Mouse (Mus musculus) forebrain, embryonic 15.5 days (tissue): Measurements from ENCODE around the gene Ccno. TPM values are rescaled to one million over a fixed set of nuclear protein-coding genes. Genes with fewer than 3 reads are reported as not detected.

Source experiments
- ATAC-seq: fragments of 200-750 bp; cut with Nextera tagmentation; replicated peaks from 2 replicates; pipeline ENCODE4 v1.8.0; 2017; ENCODE audit warnings: mild to moderate bottlenecking, moderate TSS enrichment, moderate library complexity
- H3K27ac ChIP-seq: fragments of 300-500 bp; sonication (generic); replicated peaks from 2 replicates; pipeline ENCODE4 v1.5.1; 2015; ENCODE audit warnings: mild to moderate bottlenecking, inconsistent platforms
- H3K27me3 ChIP-seq: fragments of 300-500 bp; sonication (generic); 2 replicates; pipeline ENCODE4 v1.6.1; 2015; ENCODE audit warnings: inconsistent platforms
- H3K36me3 ChIP-seq: fragments of 300-500 bp; sonication (generic); 2 replicates; pipeline ENCODE4 v1.6.1; 2015; ENCODE audit warnings: mild to moderate bottlenecking, inconsistent platforms
- H3K4me1 ChIP-seq: fragments of 300-500 bp; sonication (generic); 2 replicates; pipeline ENCODE4 v1.6.1; 2015; ENCODE audit warnings: inconsistent platforms
- H3K4me2 ChIP-seq: fragments of 300-500 bp; sonication (generic); replicated peaks from 2 replicates; pipeline ENCODE4 v1.6.1; 2015; ENCODE audit warnings: mild to moderate bottlenecking, inconsistent platforms
- H3K4me3 ChIP-seq: fragments of 300-500 bp; sonication (generic); 2 replicates; pipeline ENCODE4 v1.5.1; 2015; ENCODE audit warnings: mild to moderate bottlenecking, inconsistent platforms
- H3K9ac ChIP-seq: fragments of 300-500 bp; sonication (generic); replicated peaks from 2 replicates; pipeline ENCODE4 v1.6.1; 2015; ENCODE audit warnings: mild to moderate bottlenecking, inconsistent platforms
- H3K9me3 ChIP-seq: fragments of 300-500 bp; sonication (generic); 2 replicates; pipeline ENCODE4 v1.6.1; 2016; ENCODE audit warnings: inconsistent platforms
- WGBS: fragments of 180-500 bp; shearing (Covaris S2); methylation state at CpG from one replicate; pipeline ENCODE4 v1.1.7; 2015; ENCODE audit warnings: mixed read lengths; 5-methylcytosine and 5-hydroxymethylcytosine counted together
- polyA plus RNA-seq: library from polyadenylated mRNA; unstranded; fragments of >200 nt; fragmentation: Nextera tagmentation; extraction: Ambion mirVana; gene quantifications from 2 replicates; pipeline ENCODE4 v1.2.1, GENCODE M21; 2015

Ccno gene
- polyA plus RNA-seq, 1 experiment from 2014 or later, result 2.3 TPM

DNA sequence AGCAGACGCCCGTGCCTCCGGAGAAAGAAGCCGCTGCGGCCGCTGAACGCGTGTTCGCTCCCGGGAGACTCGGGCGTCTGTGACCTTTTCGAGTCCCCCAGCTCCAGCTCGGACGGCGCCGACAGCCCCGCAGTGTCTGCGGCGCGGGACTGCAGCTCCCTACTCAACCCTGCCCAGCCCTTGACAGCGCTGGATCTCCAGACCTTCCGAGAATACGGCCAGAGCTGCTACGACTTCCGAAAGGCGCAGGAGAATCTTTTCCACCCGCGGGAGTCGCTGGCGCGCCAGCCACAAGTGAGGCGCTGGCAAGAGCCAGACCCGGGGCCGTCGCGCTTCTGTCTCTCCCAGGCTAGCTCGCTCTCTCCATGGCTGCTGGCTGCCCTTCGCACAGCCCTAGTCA, 389 bp downstream of the Ccno start:
- peaks cover 40% of the 10 kb centered on the region for H3K4me1 ChIP-seq
- under 1% methylated on average over 39 of the region's 39 CpGs for WGBS
- peaks cover 64% of the 10 kb centered on the region for H3K27me3 ChIP-seq

DNA sequence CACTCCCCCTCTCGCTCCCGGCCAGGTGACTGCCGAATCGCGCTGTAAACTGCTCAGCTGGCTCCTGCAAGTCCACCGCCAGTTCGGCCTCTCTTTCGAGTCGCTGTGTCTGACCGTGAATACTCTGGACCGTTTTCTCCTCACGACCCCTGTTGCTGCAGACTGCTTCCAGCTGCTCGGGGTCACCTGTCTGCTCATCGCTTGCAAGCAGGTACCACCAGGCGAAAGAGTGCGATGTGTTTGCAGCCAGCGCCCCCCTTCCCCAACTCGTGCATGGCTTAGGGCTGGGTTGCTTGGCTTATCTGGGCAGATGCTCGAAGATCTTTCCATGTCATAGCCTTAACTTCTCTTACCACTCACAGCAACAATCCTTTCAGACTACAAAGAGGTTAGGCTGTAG, 1.3 kb downstream of the Ccno start:
- H3K27ac ChIP-seq, result no peak overlapping the region
- WGBS, result under 1% methylated on average over 19 of the region's 19 CpGs
- H3K9ac ChIP-seq, result no peak overlapping the region
- no peaks in the 10 kb centered on the region for H3K9me3 ChIP-seq
- no peaks in the 10 kb centered on the region for H3K36me3 ChIP-seq
- H3K4me3 ChIP-seq, result peak overlapping the region; percentile 46
- ATAC-seq, result no peak
- peaks cover 72% of the 10 kb centered on the region for H3K27me3 ChIP-seq
- H3K4me2 ChIP-seq, result peak overlapping the region; percentile 93
- H3K4me1 ChIP-seq, result peaks cover 48% of the 10 kb centered on the region

More for the DNA sequence above, 389 bp downstream of the Ccno start:
- H3K9me3 ChIP-seq, result no peaks in the 10 kb centered on the region
- peak; percentile 41 for ATAC-seq
- peak overlapping the region; percentile 93 for H3K4me2 ChIP-seq
- no peaks in the 10 kb centered on the region for H3K36me3 ChIP-seq
- no peak overlapping the region for H3K27ac ChIP-seq
- peak overlapping the region; percentile 37 for H3K9ac ChIP-seq
- peak overlapping the region; percentile 46 for H3K4me3 ChIP-seq

DNA sequence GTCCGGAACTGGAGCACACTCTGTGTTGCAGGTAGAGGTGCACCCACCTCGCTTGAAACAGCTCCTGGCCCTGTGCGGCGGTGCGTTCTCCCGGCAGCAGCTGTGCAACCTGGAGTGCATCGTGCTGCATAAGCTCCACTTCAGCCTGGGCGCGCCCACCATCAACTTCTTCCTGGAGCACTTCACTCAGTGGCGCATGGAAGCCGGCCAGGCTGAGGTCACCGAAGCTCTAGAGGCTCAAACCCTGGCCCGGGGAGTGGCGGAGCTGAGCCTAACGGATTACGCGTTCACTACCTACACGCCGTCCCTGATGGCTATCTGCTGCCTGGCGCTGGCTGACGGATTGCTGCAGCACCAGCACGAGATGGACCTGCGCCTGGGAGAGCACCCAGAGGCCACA, 1.9 kb downstream of the Ccno start:
- no peak for ATAC-seq
- Histone ChIP-seq H3K4me1 (peaks cover 51% of the 10 kb centered on the region), H3K27ac (no peak overlapping the region), H3K4me2 (no peak overlapping the region), H3K9me3 (no peaks in the 10 kb centered on the region), H3K36me3 (no peaks in the 10 kb centered on the region), H3K27me3 (peaks cover 79% of the 10 kb centered on the region), H3K4me3 (no peak overlapping the region), H3K9ac (no peak overlapping the region)
- under 1% methylated on average over 23 of the region's 23 CpGs for WGBS

DNA sequence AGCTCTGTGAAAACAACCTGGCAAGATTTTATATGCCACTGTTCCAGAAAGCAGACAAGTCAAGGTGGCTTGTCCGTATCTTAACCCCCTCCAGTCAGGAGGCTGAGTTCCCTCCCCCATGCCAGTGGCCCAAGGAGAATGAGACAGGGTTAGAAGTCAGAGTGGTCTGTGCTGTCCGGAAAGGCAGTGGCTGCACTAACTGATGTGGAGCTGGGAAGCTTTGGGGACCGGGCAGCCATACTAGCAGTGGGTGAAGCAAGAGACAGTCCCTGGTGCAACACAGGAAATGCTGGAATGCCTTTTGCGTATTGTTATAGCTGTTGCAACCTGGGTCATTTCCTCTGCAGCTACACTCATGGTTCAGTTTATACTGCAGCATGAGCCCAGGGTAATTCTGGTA, 2.7 kb downstream of the Ccno start:
- WGBS, result 11% methylated on average over 4 of the region's 4 CpGs
- H3K9ac ChIP-seq, result no peak overlapping the region
- H3K4me1 ChIP-seq, result peaks cover 51% of the 10 kb centered on the region
- no peak overlapping the region for H3K4me3 ChIP-seq
- H3K27ac ChIP-seq, result no peak overlapping the region
- no peak overlapping the region for H3K4me2 ChIP-seq
- H3K27me3 ChIP-seq, result peaks cover 87% of the 10 kb centered on the region
- H3K9me3 ChIP-seq, result no peaks in the 10 kb centered on the region
- no peaks in the 10 kb centered on the region for H3K36me3 ChIP-seq
- ATAC-seq, result no peak

DNA sequence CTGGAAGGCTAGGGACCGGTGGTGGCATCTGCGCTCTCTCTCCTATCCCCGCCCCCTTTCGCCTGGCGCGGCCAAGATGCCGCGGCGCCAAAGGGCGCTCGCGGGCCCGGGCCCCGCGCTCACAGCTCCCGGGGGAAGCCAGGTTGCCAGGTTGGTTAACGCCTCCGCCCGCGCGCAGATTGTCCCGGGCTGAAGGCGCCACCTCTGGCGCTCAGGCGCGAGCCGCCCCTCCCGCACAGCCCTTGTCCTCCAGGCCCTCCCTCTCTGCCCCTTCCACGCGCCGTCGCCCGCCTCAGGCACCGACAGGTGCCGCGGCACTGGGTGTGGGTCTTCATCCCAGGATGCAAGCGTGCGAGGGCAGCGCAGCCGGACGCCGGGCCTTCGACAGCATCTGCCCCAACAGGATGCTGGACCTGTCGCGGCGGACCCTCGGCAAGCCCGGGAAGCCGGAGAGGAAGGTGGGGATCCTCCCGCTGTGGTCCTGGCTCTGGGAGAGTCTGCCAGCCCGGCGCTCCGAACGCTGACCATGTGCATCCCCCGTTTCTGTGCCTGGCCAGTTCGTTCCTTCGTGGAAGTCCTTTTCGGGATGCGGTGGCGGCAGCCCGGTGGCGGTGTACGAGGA, 6.0 kb downstream of the Ccno start, which contains the start of gene Mcidas:
TSS of gene Mcidas (plus strand) at position 315 of the 622 bp plus-strand sequence.
- peak; percentile 44 for ATAC-seq

DNA sequence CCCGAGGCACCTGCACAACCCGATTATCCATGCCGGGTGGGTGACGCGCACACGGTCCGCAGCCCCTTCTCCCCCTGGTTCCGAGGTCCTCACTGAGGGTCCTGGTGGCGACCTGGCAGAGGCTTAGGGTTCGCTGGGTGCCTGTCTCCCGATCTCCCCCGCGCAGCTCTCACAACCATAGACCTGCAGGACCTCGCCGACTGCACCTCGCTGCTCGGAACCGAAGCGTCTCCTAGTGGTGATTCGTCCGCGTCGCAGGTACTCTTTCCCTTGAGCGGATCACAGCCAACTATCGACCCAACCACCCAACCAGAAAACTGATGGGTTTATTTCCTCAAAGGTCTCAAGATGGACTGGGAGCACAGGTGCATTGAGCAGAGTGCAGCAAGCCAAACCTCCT, 6.6 kb downstream of the Ccno start:
- under 1% methylated on average over 25 of the region's 25 CpGs for WGBS
- Histone ChIP-seq H3K36me3 (no peaks in the 10 kb centered on the region), H3K27me3 (peaks cover 87% of the 10 kb centered on the region), H3K4me2 (peak overlapping the region; percentile 83), H3K4me1 (peaks cover 29% of the 10 kb centered on the region), H3K4me3 (peak overlapping the region; percentile 45), H3K9ac (peak overlapping the region; percentile 30), H3K27ac (no peak overlapping the region), H3K9me3 (no peaks in the 10 kb centered on the region)
- ATAC-seq, result peak; percentile 47

More for the DNA sequence above, 6.0 kb downstream of the Ccno start, which contains the start of gene Mcidas:
- peaks cover 30% of the 10 kb centered on the region for H3K4me1 ChIP-seq
- H3K36me3 ChIP-seq, result no peaks in the 10 kb centered on the region
- H3K27ac ChIP-seq, result no peak within 1 kb of the TSS
- peak within 1 kb of the TSS; percentile 45 for H3K4me3 ChIP-seq
- H3K9ac ChIP-seq, result peak within 1 kb of the TSS; percentile 30
- H3K4me2 ChIP-seq, result peak within 1 kb of the TSS; percentile 83
- under 1% methylated on average over 63 of the region's 63 CpGs for WGBS
- H3K9me3 ChIP-seq, result no peaks in the 10 kb centered on the region
- peaks cover 87% of the 10 kb centered on the region for H3K27me3 ChIP-seq

DNA sequence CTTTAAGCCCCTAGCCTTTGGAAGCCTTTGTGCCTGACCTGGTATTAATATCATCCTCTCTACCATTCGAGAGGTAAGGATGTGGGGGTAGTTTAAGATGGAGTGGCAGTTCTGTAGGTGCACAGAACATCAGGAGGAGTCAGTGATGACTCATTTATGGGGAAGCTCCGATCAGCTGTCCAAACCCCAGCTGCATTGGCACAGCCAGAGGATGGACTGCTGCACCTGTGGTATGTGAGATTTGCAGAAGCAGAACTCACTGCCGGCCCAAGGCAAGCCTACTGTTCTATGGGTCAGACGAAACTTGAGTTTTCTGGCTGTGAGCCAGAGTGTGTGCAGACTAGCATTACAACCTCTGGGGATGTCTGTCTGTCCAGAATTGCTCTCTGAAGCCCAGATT, 8.8 kb downstream of the Ccno start:
- no peak for ATAC-seq
- no peak overlapping the region for H3K27ac ChIP-seq
- H3K36me3 ChIP-seq, result no peaks in the 10 kb centered on the region
- peaks cover 80% of the 10 kb centered on the region for H3K27me3 ChIP-seq
- no peak overlapping the region for H3K4me2 ChIP-seq
- no peaks in the 10 kb centered on the region for H3K9me3 ChIP-seq
- no peak overlapping the region for H3K4me3 ChIP-seq
- 47% methylated on average over 4 of the region's 4 CpGs for WGBS
- peaks cover 23% of the 10 kb centered on the region for H3K4me1 ChIP-seq
- H3K9ac ChIP-seq, result no peak overlapping the region

DNA sequence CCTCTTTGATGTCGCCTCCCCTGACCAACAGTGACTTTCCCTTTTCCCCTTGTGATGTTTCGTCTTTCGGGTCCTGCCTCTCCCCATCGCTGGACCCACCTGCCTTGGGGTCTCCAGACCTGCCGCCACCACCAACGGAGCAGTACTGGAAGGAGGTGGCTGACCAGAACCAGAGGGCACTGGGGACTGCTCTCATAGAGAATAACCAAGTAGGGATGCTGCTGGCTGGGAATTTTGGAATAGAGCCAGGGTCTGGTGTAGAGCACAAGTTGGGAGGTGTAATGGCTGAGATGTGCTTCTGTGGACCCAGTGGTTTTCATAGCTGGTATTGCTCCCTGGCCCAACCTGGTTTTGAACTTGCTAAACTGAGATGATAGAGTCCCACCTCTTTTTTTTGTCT, 9.8 kb downstream of the Ccno start:
- Histone ChIP-seq H3K9ac (no peak overlapping the region), H3K4me2 (no peak overlapping the region), H3K4me3 (no peak overlapping the region), H3K27ac (no peak overlapping the region), H3K36me3 (no peaks in the 10 kb centered on the region), H3K4me1 (peaks cover 23% of the 10 kb centered on the region), H3K9me3 (no peaks in the 10 kb centered on the region), H3K27me3 (peaks cover 75% of the 10 kb centered on the region)
- ATAC-seq, result no peak
- WGBS, result 70% methylated on average over 6 of the region's 6 CpGs

DNA sequence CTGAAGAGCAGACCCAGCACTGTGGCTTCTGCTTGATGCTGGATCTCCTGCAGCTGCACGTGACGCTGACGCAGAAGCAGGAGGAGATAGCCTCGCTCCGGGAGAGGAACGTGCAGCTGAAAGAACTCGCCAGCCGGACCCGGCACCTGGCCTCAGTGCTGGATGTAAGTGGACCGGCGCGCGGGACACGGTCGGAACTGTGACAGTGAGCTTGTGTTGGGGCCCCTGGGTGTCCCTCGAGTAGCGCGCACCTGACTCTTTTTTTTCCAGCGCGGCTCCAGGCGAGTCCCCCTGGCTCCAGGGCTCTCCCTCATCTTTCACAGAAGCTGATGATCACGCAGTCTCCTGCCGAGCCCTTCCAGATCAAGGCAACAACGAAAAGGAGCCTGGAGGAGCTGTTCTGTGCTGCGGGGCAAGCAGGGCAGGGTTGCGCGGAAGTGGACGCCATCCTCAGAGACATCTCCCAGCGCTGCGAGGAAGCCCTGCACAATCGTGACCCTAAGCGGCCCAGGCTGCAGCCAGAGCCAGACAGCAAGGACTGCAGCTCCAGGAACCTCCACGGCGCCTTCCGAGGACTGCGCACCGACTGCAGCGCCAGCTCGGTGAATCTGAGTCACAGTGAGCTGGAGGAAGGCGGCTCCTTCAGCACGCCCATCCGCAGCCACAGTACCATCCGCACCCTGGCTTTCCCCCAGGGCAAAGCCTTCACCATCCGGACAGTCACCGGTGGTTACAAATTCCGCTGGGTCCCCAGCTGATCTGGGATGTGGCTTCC, 11.0 kb downstream of the Ccno start:
- peaks cover 64% of the 10 kb centered on the region for H3K27me3 ChIP-seq
- no peaks in the 10 kb centered on the region for H3K9me3 ChIP-seq
- H3K4me2 ChIP-seq, result peak overlapping the region; percentile 91
- peaks cover 17% of the 10 kb centered on the region for H3K4me1 ChIP-seq
- H3K4me3 ChIP-seq, result peak overlapping the region; percentile 47
- peak; percentile 47 for ATAC-seq
- H3K36me3 ChIP-seq, result no peaks in the 10 kb centered on the region
- peak overlapping the region; percentile 55 for H3K9ac ChIP-seq
- under 1% methylated on average over 44 of the region's 46 CpGs for WGBS
- H3K27ac ChIP-seq, result no peak overlapping the region

DNA sequence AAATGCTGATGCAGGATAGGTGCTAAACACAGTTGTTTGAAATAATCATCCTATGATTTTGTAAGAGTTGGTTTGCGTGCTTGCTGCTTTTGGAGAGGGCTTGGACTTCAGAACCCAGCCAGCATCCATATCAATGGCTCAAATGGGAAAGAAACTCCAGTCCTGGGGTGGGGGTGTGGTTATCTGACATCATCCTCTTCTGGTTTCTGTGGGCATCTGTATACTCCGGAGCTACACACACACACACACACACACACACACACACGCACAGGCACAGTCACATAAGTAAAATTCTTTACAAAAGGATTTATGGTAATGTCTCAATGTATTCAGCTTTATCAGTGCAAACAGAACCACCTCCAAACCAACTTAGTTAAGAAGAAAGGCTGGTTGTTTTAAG, 12.5 kb downstream of the Ccno start:
- no peak overlapping the region for H3K9ac ChIP-seq
- WGBS, result 77% methylated on average over 3 of the region's 3 CpGs
- H3K4me3 ChIP-seq, result no peak overlapping the region
- H3K9me3 ChIP-seq, result no peaks in the 10 kb centered on the region
- H3K4me2 ChIP-seq, result no peak overlapping the region
- peaks cover 50% of the 10 kb centered on the region for H3K27me3 ChIP-seq
- H3K27ac ChIP-seq, result no peak overlapping the region
- H3K36me3 ChIP-seq, result no peaks in the 10 kb centered on the region
- H3K4me1 ChIP-seq, result peaks cover 11% of the 10 kb centered on the region
- no peak for ATAC-seq

DNA sequence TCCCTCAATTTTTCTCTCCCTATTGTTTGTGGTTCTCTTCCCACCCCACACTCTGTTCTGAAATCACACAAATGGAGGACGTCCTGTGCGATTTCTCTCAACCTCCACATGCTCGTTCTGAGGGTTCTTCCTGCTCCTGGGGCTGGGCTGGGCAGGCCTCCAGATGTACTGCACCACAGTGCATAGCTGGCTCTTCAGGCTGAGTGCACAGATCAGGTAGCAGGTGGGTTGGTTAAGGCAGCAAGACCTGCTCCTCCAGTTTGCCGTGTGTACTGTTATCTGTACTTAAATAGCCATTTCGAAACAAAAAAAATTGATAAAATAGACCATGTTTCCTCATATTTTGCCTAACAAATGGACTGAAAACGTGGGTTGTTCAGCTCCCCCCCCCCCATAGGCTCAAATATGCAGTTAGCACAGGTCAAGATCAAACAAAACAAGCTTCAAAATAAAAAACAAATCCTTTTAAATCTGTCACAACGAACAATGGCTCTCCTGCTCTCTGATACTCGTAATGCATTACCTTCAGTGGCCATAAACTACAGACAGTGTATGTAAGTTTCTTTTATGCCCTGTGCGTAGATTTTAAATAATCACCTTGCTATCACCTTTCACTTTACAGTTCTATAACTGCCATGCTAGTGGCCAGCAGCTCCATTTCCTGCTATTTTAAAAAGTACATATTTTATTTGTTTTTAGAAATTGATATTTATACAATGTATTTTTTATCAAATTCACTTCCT, 13.1 kb downstream of the Ccno start:
- Histone ChIP-seq H3K9ac (no peak overlapping the region), H3K4me1 (peaks cover 11% of the 10 kb centered on the region), H3K36me3 (no peaks in the 10 kb centered on the region), H3K27ac (no peak overlapping the region), H3K9me3 (no peaks in the 10 kb centered on the region), H3K27me3 (peaks cover 45% of the 10 kb centered on the region), H3K4me3 (no peak overlapping the region), H3K4me2 (no peak overlapping the region)
- no peak for ATAC-seq
- WGBS, result 68% methylated on average over 9 of the region's 9 CpGs

DNA sequence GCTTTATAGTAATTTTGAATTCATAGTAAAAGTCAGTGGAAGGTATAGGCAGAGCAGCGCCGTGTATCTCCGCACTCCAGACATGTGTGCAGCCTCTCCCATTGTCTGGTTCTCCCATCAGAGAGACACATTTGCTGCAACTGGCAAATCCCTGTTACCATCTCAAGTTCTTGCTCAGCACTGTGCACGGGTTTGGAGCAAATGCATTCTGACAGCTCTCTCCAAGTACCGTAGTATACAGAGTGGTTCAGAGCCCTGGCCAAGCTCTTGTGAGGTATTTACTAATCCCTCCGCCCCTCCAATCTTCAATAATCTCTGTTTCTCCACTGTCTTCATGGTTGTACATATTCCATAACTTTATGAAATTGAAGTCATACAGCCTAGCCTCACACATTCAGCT, 25.1 kb downstream of the Ccno start:
- Histone ChIP-seq H3K27ac (peak overlapping the region; percentile 74), H3K9me3 (no peaks in the 10 kb centered on the region), H3K27me3 (no peaks in the 10 kb centered on the region), H3K36me3 (no peaks in the 10 kb centered on the region), H3K4me1 (peaks cover 5% of the 10 kb centered on the region), H3K9ac (no peak overlapping the region), H3K4me2 (peak overlapping the region; percentile 30; the same call in 1 of the 2 replicates), H3K4me3 (no peak overlapping the region)
- ATAC-seq, result peak; percentile 82
- 73% methylated on average over 6 of the region's 6 CpGs for whole genome bisulfite sequencing
